Mouse (Mus musculus) liver, adult 2 months (tissue): ENCODE measurements around the gene Cyp3a13.
"Not testable (repeated sequence)": the region's sequence is repeated elsewhere in the genome, so short reads cannot be mapped to it uniquely, and the experiment has no call there.

Source experiments
- CTCF ChIP-seq: fragments of 200-500 bp; IDR thresholded peaks from 2 replicates; pipeline ENCODE4 v1.5.1; 2011; ENCODE audit warnings: low read depth, low read length, control low read depth
- POLR2A ChIP-seq: fragments of 200-500 bp; IDR thresholded peaks from 2 replicates; pipeline ENCODE4 v1.6.1; 2011; ENCODE audit warnings: low read length, control low read depth; ENCODE audit not compliant: insufficient read depth; ENCODE audit errors: extremely low read depth

- not testable (repeated sequence) for TF ChIP-seq POLR2A, CTCF
Measured at GRCm38 (mm10) chr5:137857960-137858710, 63.3 kb downstream of the Cyp3a13 start, which contains the start of gene Pilrb1.
